Mouse (Mus musculus) limb, embryonic 10.5 days (tissue): Measurements from ENCODE around the gene Mpzl2. TPM values are rescaled to one million over a fixed set of nuclear protein-coding genes. Genes with fewer than 3 reads are reported as not detected.
A peak's percentile ranks its signal among the peaks of the same experiment; 100 is the strongest.
"Not testable (repeated sequence)": the region's sequence is repeated elsewhere in the genome, so short reads cannot be mapped to it uniquely, and the experiment has no call there.

Source experiments
- DNase-seq: peaks from one replicate; pipeline ENCODE4 v3.0.0-alpha.2; 2017; ENCODE audit warnings: low spot score
- H3K27ac ChIP-seq: fragments of 300-500 bp; sonication (generic); 2 replicates; pipeline ENCODE4 v1.5.1; 2016; ENCODE audit warnings: mild to moderate bottlenecking
- H3K27me3 ChIP-seq: fragments of 300-500 bp; sonication (generic); 2 replicates; pipeline ENCODE4 v1.6.1; 2016; ENCODE audit warnings: low read depth, mild to moderate bottlenecking; ENCODE audit not compliant: poor library complexity, severe bottlenecking
- H3K36me3 ChIP-seq: fragments of 300-500 bp; sonication (generic); 2 replicates; pipeline ENCODE4 v1.6.1; 2016; ENCODE audit warnings: mild to moderate bottlenecking, moderate library complexity
- H3K4me1 ChIP-seq: fragments of 300-500 bp; sonication (generic); 2 replicates; pipeline ENCODE4 v1.6.1; 2016
- H3K4me3 ChIP-seq: fragments of 300-500 bp; sonication (generic); 2 replicates; pipeline ENCODE4 v1.5.1; 2016; ENCODE audit warnings: mild to moderate bottlenecking, moderate library complexity
- H3K9me3 ChIP-seq: fragments of 300-500 bp; sonication (generic); replicated peaks from 2 replicates; pipeline ENCODE4 v1.6.1; 2016; ENCODE audit warnings: mild to moderate bottlenecking
- WGBS: fragments of 180-500 bp; shearing (Covaris S2); methylation state at CpG from one replicate; pipeline ENCODE4 v1.1.7; 2016; 5-methylcytosine and 5-hydroxymethylcytosine counted together
- polyA plus RNA-seq: library from polyadenylated mRNA; unstranded; fragments of >200 nt; fragmentation: Nextera tagmentation; extraction: Ambion mirVana; gene quantifications from 2 replicates; pipeline ENCODE4 v1.2.1, GENCODE M21; 2016

The Mpzl2 gene
- polyA plus RNA-seq, 1 experiment from 2014 or later = 13.6 TPM

DNA sequence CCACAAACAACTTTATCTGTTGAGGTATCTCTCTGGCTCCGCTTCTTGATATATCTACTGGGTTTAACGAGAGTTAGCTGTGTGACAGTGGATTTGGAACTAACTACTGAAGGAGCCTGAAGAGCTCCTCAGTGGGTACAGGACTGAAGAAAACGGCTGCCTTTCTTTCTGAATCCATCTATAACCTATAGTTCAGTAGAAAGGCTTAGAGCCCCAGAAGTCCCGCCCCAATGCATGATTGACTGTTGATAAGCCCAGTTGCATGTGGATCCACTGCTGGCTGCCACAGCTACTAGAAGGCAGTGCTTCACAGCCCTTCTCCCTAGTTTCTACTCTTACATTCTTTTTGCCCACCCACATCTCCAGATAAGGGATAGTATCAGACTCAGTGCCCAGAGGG lies 29.1 kb upstream of the Mpzl2 start:
- no peak for DNase-seq
- H3K4me3 ChIP-seq = no peak overlapping the region
- H3K9me3 ChIP-seq = no peaks in the 10 kb centered on the region
- 0 out of 2 replicates have a peak, but pooled peaks cover 6% of the 10 kb centered on the region for H3K27me3 ChIP-seq
- no peak overlapping the region for H3K27ac ChIP-seq
- H3K4me1 ChIP-seq = no peaks in the 10 kb centered on the region
- H3K36me3 ChIP-seq = no peaks in the 10 kb centered on the region
- 74% methylated on average over 4 of the region's 4 CpGs for WGBS

DNA sequence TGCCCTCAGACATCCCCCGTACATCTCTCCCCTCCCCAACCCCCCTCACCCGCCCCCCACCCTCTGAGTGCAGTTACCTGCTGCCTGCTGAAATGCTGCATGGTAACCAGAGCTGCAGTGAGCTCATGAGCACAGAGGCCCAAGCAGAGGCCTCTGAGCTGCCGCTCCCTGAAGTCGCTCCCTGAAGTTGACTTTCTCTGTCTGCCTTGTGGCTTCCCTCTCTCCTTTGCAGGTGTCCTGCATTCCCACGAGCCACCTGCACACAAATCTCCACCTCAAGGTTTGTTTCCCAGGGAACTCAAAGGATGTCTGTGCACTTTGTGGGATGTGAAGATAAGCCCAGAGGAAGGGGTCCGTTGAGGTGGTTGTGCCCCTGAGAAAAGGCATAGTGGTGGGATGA lies 28.3 kb upstream of the Mpzl2 start:
- Histone ChIP-seq H3K4me3 (no peak overlapping the region), H3K36me3 (no peaks in the 10 kb centered on the region), H3K9me3 (no peaks in the 10 kb centered on the region), H3K27ac (no peak overlapping the region), H3K27me3 (0 out of 2 replicates have a peak, but pooled peaks cover 6% of the 10 kb centered on the region), H3K4me1 (no peaks in the 10 kb centered on the region)
- 58% methylated on average over 6 of the region's 6 CpGs for WGBS
- DNase-seq = no peak

DNA sequence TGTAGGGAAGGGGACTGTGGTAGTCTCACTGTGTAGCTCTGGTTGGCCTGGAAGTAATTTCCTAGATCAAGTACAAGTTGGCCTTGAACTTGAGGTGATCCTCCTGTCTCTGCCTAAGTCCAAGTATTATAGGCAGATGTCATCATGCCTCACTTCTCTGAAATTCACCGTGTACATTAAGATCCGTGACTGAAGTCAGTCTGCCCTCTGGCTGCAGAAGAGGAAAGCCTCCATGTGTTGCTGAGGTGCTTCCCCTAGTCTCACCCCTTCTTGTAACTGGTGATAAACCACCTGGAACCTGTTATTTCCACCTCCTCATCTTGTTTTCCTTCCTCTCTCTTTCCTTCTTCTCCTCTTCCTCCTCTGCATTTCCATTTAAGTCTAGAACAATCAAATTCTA lies 24.7 kb upstream of the Mpzl2 start:
- Histone ChIP-seq H3K9me3 (no peaks in the 10 kb centered on the region), H3K27me3 (0 out of 2 replicates have a peak, but pooled peaks cover 6% of the 10 kb centered on the region), H3K4me3 (no peak overlapping the region), H3K4me1 (no peaks in the 10 kb centered on the region), H3K36me3 (no peaks in the 10 kb centered on the region), H3K27ac (no peak overlapping the region)
- no peak for DNase-seq
- 50% methylated on average over 2 of the region's 2 CpGs for WGBS

DNA sequence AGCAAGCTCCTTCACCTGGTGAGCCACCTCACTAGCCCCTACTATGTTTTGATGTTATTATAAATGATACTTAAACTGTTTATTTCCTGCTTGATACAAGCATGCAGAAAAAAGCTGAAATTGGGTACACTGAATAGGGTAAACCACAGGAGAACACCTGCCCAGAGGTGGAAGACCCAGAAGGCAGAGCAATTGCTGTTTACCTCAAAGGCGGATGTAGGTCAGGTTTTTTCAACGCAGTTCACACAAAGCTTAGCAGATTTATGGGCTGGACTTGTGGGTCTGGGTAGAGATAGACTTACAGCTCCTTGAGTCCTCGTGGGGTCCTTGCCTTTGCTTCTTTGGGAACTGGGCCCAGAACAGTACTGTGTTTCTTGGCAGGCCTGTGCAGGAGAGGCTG lies 23.8 kb upstream of the Mpzl2 start:
- Histone ChIP-seq H3K4me3 (no peak overlapping the region), H3K36me3 (no peaks in the 10 kb centered on the region), H3K27ac (no peak overlapping the region), H3K27me3 (0 out of 2 replicates have a peak, but pooled peaks cover 6% of the 10 kb centered on the region), H3K9me3 (no peaks in the 10 kb centered on the region), H3K4me1 (no peaks in the 10 kb centered on the region)
- no peak for DNase-seq
- WGBS = 69% methylated on average over 3 of the region's 3 CpGs

DNA sequence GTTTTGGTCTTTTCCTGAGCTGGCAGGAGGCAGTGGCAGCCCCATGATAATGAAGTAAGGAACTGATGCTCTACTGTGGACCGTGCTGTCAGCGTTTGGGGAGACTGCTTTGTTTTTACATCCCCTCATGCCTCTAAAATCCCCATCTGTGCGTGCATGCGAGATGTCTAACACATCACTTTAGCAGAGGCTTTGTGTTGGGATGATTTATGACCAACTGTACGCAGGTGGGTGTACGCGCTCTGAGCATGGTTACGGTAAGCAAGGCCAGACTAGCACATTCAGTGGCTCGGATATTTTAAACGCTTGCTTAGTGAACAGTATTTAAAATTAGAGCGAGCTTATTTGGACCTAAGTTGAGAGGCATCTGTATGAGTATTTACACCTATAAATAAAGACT lies 21.6 kb upstream of the Mpzl2 start:
- H3K9me3 ChIP-seq = no peaks in the 10 kb centered on the region
- DNase-seq = no peak
- no peaks in the 10 kb centered on the region for H3K4me1 ChIP-seq
- no peak overlapping the region for H3K4me3 ChIP-seq
- no peak overlapping the region for H3K27ac ChIP-seq
- no peaks in the 10 kb centered on the region for H3K27me3 ChIP-seq
- WGBS = 85% methylated on average over 11 of the region's 11 CpGs
- no peaks in the 10 kb centered on the region for H3K36me3 ChIP-seq

DNA sequence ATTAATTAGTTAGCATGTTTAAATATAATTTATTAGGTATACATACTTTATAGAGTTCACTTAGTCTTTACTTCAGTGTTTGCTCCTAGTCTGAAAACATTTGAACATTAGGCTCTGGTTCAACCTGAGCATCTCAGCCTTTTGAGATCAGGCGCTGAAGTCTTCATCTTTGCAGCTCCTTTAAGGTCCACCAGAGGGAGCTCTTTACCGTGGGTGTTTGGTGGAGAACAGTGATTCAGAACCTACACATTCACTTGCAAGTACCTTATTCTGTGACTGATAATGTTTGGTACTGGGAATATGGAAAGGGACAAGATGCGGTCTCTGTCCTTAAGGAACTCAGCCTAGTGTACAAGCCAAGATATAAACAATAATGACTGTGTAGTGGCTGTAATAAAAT lies 16.8 kb upstream of the Mpzl2 start:
- WGBS = 16% methylated on average over 3 of the region's 3 CpGs
- H3K4me3 ChIP-seq = no peak overlapping the region
- H3K36me3 ChIP-seq = no peaks in the 10 kb centered on the region
- no peak overlapping the region for H3K27ac ChIP-seq
- DNase-seq = peak; percentile 75
- no peaks in the 10 kb centered on the region for H3K27me3 ChIP-seq
- H3K9me3 ChIP-seq = no peaks in the 10 kb centered on the region
- H3K4me1 ChIP-seq = no peaks in the 10 kb centered on the region

DNA sequence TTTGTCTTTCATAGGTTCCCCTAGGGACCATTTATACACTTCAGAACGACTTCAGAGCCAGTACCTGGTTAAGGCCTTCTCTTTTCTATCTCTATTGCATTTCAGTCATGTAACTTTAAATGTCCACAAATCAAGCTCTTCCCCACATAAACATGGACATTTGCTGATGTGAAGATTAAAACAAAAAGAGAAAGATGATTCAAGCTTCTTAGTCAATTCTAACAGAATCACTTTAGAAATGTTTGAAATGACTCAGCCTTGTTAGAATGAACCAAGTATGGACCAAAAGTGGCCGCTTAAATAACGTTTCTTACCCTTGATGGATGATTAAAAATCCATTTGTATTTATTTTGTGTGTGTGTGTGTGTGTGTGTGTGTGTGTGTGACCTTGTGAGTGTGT lies 16.0 kb upstream of the Mpzl2 start:
- H3K27ac ChIP-seq = no peak overlapping the region
- WGBS = 67% methylated on average over 3 of the region's 3 CpGs
- H3K27me3 ChIP-seq = peaks cover under 1% of the 10 kb centered on the region; the same call in 1 of the 2 replicates
- H3K9me3 ChIP-seq = no peaks in the 10 kb centered on the region
- H3K4me1 ChIP-seq = no peaks in the 10 kb centered on the region
- H3K4me3 ChIP-seq = no peak overlapping the region
- no peak for DNase-seq
- no peaks in the 10 kb centered on the region for H3K36me3 ChIP-seq

DNA sequence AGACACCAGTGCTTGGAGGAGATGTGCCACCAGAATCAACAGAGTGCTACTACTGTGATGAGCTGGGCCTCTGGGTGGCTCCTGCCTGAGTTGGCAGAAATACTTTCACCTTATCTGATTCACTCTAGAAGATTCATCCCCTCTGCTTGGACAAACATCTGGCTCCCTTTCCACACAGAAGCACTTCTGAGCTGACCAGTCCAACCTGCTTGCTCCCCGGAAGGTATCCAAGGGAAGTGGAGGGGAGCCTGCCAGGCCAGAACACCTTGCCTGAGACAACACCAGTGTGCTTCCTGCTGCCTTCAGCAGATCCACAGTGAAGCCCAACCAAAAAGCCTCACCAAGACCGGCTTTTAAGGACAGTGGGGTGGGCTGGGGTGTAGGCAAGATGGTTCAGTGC lies 15.4 kb upstream of the Mpzl2 start:
- Histone ChIP-seq H3K4me1 (no peaks in the 10 kb centered on the region), H3K9me3 (no peaks in the 10 kb centered on the region), H3K27me3 (peaks cover 5% of the 10 kb centered on the region; the same call in 1 of the 2 replicates), H3K36me3 (no peaks in the 10 kb centered on the region), H3K4me3 (no peak overlapping the region), H3K27ac (no peak overlapping the region)
- no peak for DNase-seq
- WGBS = 77% methylated on average over 2 of the region's 2 CpGs

DNA sequence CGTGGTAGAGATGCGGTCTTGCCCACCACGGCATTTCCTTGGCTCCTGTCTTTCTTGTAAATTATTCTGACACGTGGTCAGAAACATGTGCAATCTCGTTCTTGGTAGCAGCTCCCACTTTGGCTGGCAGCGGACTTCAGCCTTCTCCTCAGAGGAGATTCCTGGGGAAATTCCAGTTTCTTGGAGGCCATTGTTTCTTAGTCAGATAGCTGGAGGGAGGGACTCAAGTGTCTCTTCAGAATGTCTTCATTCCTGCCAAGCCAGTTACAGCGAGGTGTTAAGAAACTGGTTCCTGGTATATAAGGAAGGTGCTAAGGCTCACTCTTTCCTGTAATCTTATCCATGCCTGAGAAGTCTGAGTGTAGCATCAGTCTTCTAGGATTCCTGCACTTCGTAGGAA lies 12.2 kb upstream of the Mpzl2 start:
- no peaks in the 10 kb centered on the region for H3K9me3 ChIP-seq
- no peak overlapping the region for H3K4me3 ChIP-seq
- no peaks in the 10 kb centered on the region for H3K4me1 ChIP-seq
- no peak overlapping the region for H3K27ac ChIP-seq
- no peak for DNase-seq
- 74% methylated on average over 8 of the region's 8 CpGs for WGBS
- H3K36me3 ChIP-seq = no peaks in the 10 kb centered on the region
- peaks cover 11% of the 10 kb centered on the region for H3K27me3 ChIP-seq

DNA sequence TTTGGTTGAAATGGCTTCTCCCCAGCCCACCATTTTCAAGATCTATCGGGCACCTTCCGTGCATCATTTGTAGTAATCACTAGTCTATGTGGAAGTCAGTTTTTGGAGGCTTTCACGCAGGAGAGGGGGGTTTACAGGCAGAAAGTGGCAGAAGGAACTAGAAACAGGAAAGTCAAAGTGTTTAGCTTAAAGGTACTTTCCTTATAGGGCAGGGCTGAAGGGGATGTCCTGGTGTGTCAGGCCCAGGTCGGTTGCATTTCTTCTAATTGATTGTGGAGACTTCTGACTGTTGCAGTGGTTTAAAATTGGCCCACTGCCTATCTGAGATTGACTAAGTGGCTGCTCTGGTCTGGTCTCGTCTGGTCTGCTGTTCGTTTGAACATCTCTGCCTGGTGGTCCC lies 9.3 kb upstream of the Mpzl2 start:
- Histone ChIP-seq H3K9me3 (no peaks in the 10 kb centered on the region), H3K4me1 (no peaks in the 10 kb centered on the region), H3K4me3 (no peak overlapping the region), H3K36me3 (no peaks in the 10 kb centered on the region), H3K27me3 (peaks cover 11% of the 10 kb centered on the region), H3K27ac (no peak overlapping the region)
- 79% methylated on average over 6 of the region's 6 CpGs for WGBS
- DNase-seq = no peak

DNA sequence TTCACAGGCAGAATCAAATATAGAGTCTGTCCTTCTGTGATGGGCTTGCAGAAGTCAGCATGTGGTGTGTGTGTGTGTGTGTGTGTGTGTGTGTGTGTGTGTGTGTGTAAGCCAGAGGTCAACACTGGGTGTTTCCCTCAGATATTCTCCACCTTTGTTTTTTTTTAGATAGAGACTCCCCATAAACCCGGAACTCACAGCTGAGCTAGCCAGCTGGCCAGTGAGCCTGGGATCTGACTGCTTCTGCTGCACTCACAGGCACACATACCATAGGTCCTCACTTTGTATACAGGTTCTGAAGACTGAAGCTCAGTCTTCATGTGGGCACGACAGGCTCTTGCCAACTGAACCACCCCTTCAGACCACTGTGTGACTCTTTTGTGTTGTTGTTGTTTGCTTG lies 7.3 kb upstream of the Mpzl2 start:
- Histone ChIP-seq H3K4me3 (no peak overlapping the region), H3K9me3 (no peaks in the 10 kb centered on the region), H3K4me1 (no peaks in the 10 kb centered on the region), H3K27me3 (peaks cover 11% of the 10 kb centered on the region), H3K36me3 (no peaks in the 10 kb centered on the region), H3K27ac (no peak overlapping the region)
- WGBS = 72% methylated on average over 2 of the region's 2 CpGs
- no peak for DNase-seq

DNA sequence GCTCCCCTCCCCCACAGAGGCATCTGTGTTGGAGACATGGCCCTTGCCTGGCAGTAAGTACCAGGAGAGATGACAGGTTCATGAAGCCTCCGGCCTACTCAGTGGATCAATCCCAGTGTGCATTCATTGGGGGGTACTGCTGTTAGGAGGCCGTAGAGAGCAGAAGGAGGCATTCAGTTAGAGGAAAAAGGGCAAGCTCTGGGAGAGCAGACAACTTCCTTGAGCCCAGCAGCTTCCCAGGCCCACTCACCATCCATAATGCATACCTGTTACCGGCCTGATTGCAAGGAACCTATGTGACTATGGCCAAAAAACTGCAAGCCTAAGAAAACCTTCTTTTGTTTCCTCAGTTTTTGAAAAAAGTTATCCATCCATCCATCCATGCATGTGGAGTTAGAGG lies 5.1 kb upstream of the Mpzl2 start:
- no peaks in the 10 kb centered on the region for H3K4me1 ChIP-seq
- no peaks in the 10 kb centered on the region for H3K36me3 ChIP-seq
- H3K27me3 ChIP-seq = peaks cover 20% of the 10 kb centered on the region
- no peak overlapping the region for H3K27ac ChIP-seq
- no peak for DNase-seq
- no peak overlapping the region for H3K4me3 ChIP-seq
- no peaks in the 10 kb centered on the region for H3K9me3 ChIP-seq
- 80% methylated on average over 3 of the region's 3 CpGs for WGBS

DNA sequence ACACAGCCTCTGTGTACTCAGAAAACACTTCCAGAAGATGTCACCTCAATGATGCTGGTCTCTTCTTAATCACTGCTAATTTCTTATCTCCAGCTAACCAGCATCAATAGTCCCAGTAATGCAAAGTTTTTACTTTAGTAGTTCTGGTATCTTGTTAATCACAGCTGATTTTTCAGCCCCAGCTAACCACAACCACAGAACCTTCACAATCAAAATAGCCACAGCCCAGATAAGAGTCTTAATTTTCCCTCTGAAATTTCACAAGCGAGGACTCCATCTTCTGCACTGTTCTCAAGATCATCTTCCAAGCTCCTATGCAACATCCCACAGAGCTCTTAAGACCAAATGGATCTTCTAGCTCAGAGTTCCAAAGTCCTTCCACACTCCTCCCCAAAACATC lies 1.8 kb upstream of the Mpzl2 start:
- DNase-seq, H3K36me3 ChIP-seq, H3K9me3 ChIP-seq, H3K4me3 ChIP-seq, H3K27ac ChIP-seq: not testable (repeated sequence)
- peaks cover 25% of the 10 kb centered on the region for H3K4me1 ChIP-seq
- H3K27me3 ChIP-seq = peaks cover 48% of the 10 kb centered on the region
- WGBS = 80% methylated on average over 1 of the region's 1 CpGs

DNA sequence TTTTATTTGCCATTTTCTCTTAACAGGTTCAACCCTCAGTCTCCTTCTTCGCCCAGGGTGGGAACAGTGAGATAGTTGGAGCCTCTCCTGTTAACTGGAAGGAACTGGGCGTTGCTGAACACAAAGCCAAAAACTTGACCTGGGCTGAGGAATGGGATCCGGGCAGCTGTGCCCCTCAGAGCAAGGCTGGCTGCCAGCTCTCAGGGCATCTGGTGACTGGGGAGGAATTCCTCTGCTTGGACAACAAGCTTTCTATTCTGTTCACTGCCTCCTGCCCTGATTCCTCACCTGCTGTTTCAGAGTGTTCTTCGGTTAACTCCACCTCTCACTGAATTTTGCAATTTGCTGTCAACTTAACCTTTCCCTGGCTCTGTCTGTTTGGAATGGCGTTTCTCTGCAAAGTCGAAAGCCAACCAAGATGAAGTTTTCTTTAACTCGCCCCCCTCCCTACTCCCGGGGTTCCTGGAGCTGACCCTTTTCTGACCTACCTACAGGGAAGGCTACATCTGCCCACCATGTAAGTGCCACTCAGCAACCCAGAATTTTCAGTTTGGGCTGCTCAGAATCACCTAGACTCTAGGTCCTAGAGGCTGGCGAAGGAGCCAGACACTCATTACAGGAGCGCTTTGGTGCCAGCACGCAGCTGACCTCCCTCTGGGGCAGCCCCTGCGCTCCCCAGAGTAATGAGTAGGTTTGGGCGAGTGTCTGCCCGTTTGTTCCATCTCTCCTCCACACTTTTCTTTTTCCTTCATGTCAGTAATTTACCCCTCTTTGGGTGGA lies 657 bp downstream of the Mpzl2 start:
- Histone ChIP-seq H3K27ac (0 out of 2 replicates have a peak overlapping the region, but pooled peaks have one; percentile 11), H3K4me3 (peak overlapping the region; percentile 3; the same call in 1 of the 2 replicates), H3K36me3 (no peaks in the 10 kb centered on the region), H3K9me3 (no peaks in the 10 kb centered on the region), H3K27me3 (peaks cover 69% of the 10 kb centered on the region), H3K4me1 (peaks cover 38% of the 10 kb centered on the region)
- no peak for DNase-seq
- 16% methylated on average over 14 of the region's 14 CpGs for WGBS
